Mouse (Mus musculus): ENCODE measurements at regions not wholly inside any gene's neighbourhood (a gene's known extent, or its start where the extent isn't known, plus 50 kb on each side); places are given as distances from the start of the nearest gene placed in this dataset.

- CTCF ChIA-PET = no interaction called here
Measured at GRCm38 (mm10) chr4:93986189-93986588, 570.2 kb upstream of the Gm10306 start.

GRCm38 (mm10) chr4:93990273-93990869 lies 566.0 kb upstream of the Gm10306 start:
- CTCF ChIA-PET = no interaction called here

GRCm38 (mm10) chr4:94005818-94006217 lies 550.5 kb upstream of the Gm10306 start:
- CTCF ChIA-PET = no interaction called here

GRCm38 (mm10) chr4:94007088-94007768 lies 549.1 kb upstream of the Gm10306 start:
- CTCF ChIA-PET = interaction anchor here (0.6 kb wide), 1 partner anchor 1385 kb away, joined by 3 read pairs; no protein-coding TSS in a partner anchor

- CTCF ChIA-PET = interaction anchor here (0.6 kb wide), 1 partner anchor 41 kb away, joined by 3 read pairs; no protein-coding TSS in a partner anchor
Measured at GRCm38 (mm10) chr4:94015713-94016112, 540.6 kb upstream of the Gm10306 start.

GRCm38 (mm10) chr4:94017702-94018101 lies 538.6 kb upstream of the Gm10306 start:
- CTCF ChIA-PET = no interaction called here

GRCm38 (mm10) chr4:94049629-94050310 lies 506.6 kb upstream of the Gm10306 start:
- CTCF ChIA-PET = no interaction called here

GRCm38 (mm10) chr4:94052249-94053162 lies 503.8 kb upstream of the Gm10306 start:
- CTCF ChIA-PET = no interaction called here

- CTCF ChIA-PET = no interaction called here
Measured at GRCm38 (mm10) chr4:94073178-94073870, 483.0 kb upstream of the Gm10306 start.

GRCm38 (mm10) chr4:94082839-94083238 lies 473.5 kb upstream of the Gm10306 start:
- CTCF ChIA-PET = no interaction called here

- CTCF ChIA-PET = no interaction called here
Measured at GRCm38 (mm10) chr4:94094379-94094778, 462.0 kb upstream of the Gm10306 start.

- CTCF ChIA-PET = no interaction called here
Measured at GRCm38 (mm10) chr4:94106941-94107340, 449.4 kb upstream of the Gm10306 start.

- CTCF ChIA-PET = no interaction called here
Measured at GRCm38 (mm10) chr4:94116881-94117280, 439.5 kb upstream of the Gm10306 start.

GRCm38 (mm10) chr4:94124177-94124576 lies 432.2 kb upstream of the Gm10306 start:
- CTCF ChIA-PET = no interaction called here

GRCm38 (mm10) chr4:94137921-94138320 lies 418.4 kb upstream of the Gm10306 start:
- CTCF ChIA-PET = no interaction called here

GRCm38 (mm10) chr4:94144901-94145801 lies 411.2 kb upstream of the Gm10306 start:
- CTCF ChIA-PET = no interaction called here

- CTCF ChIA-PET = no interaction called here
Measured at GRCm38 (mm10) chr4:94147964-94148533, 408.3 kb upstream of the Gm10306 start.

- CTCF ChIA-PET = no interaction called here
Measured at GRCm38 (mm10) chr4:94149056-94149455, 407.3 kb upstream of the Gm10306 start.

- CTCF ChIA-PET = no interaction called here
Measured at GRCm38 (mm10) chr4:94160620-94161019, 395.7 kb upstream of the Gm10306 start.

- CTCF ChIA-PET = no interaction called here
Measured at GRCm38 (mm10) chr4:94173096-94173495, 383.2 kb upstream of the Gm10306 start.
